Mouse (Mus musculus): ENCODE data around the gene Hand1. TPM values are rescaled to one million over a fixed set of nuclear protein-coding genes. Genes with fewer than 3 reads are reported as not detected.

The Hand1 gene
- polyA plus RNA-seq, 1 experiment: not detected

GRCm38 (mm10) chr11:57834031-57834430 is 1.4 kb upstream of the Hand1 start:
- H3ac ChIP-seq (ENCODE audit: control insufficient read depth, insufficient read length): no peak overlapping the region
- TF ChIP-seq POLR2A (IDR thresholded peaks at IDR 0.05; ENCODE audit: insufficient read length, low read depth): no peak
- TF ChIP-seq TCF3 (IDR thresholded peaks at IDR 0.05; ENCODE audit: insufficient read length, low read depth): no peak
- TF ChIP-seq SRF (IDR thresholded peaks at IDR 0.05; ENCODE audit: control insufficient read depth, insufficient read length, low read depth): no peak
- TF ChIP-seq MYOG (IDR thresholded peaks at IDR 0.05; ENCODE audit: control insufficient read depth in 1 of 3, insufficient read depth in 1 of 3, insufficient read length in 2 of 3, low read depth in 2 of 3): no peak
- no peak for TF ChIP-seq TCF12 (IDR thresholded peaks at IDR 0.05; ENCODE audit: insufficient read depth, poor library complexity, severe bottlenecking)
- TF ChIP-seq REST (IDR thresholded peaks at IDR 0.05; ENCODE audit: insufficient read depth, insufficient read length): no peak
- TF ChIP-seq E2F4 (IDR thresholded peaks at IDR 0.05; ENCODE audit: insufficient read depth): no peak
- H3K4me2 ChIP-seq (ENCODE audit: low read depth): no peak overlapping the region
- no peaks in the 10 kb centered on the region for H3K36me3 ChIP-seq (ENCODE audit: control insufficient read depth, insufficient read depth)
- no peaks in the 10 kb centered on the region for H3K79me2 ChIP-seq (ENCODE audit: control insufficient read depth, insufficient read depth)
- H3K4me3 ChIP-seq: no peak overlapping the region
- peaks cover 51% of the 10 kb centered on the region for H3K27me3 ChIP-seq (ENCODE audit: control insufficient read depth, insufficient read depth, insufficient read length)

DNA sequence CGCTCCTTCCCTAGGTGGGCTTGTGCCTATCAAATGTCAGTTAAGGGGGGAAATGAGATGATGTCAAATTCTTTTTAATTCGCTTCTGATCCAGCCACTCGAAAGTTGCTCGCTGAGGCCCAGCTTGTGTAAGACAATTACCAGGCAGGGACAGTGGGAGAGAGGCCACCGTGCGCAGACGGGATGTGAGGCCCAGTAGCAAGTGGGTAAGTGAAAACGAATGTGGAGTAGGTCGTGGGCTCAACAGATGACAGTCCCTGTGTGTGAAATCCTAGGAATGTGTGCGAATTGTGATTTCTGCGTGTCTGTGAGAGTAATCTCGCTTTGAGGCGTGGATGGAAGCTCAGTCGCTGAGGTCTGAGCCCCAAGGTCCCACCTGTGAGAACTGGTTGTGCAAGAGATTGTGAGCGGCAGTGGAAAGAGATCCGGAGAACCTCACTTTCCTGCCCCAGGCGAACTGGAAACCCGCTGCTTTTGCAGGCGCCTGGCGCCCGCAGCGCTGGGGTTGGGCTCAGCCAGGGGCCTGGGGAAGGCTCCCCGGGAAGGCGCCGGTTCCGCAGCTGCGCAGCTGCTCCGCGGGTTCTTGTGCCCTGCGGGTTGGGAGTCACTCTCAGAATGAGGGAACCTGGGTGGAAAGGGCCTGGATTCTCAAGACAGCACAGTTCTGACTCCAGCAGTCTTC is 819 bp upstream of the Hand1 start:
- TF ChIP-seq POLR2A (IDR thresholded peaks at IDR 0.05; ENCODE audit: insufficient read length, low read depth) (no peak), MAX (IDR thresholded peaks at IDR 0.05; ENCODE audit: low read depth) (no peak), E2F4 (IDR thresholded peaks at IDR 0.05; ENCODE audit: insufficient read depth) (no peak), REST (IDR thresholded peaks at IDR 0.05; ENCODE audit: insufficient read depth, insufficient read length) (no peak), TCF3 (IDR thresholded peaks at IDR 0.05; ENCODE audit: insufficient read length, low read depth) (no peak), TCF12 (IDR thresholded peaks at IDR 0.05; ENCODE audit: insufficient read depth, poor library complexity, severe bottlenecking) (no peak), SRF (IDR thresholded peaks at IDR 0.05; ENCODE audit: control insufficient read depth, insufficient read length, low read depth) (no peak), USF1 (IDR thresholded peaks at IDR 0.05; ENCODE audit: low read depth) (no peak), MYOD1 (IDR thresholded peaks at IDR 0.05; ENCODE audit: control insufficient read depth in 1 of 3, insufficient read length in 2 of 3, low read depth in 2 of 3) (no peak), MYOG (IDR thresholded peaks at IDR 0.05; ENCODE audit: control insufficient read depth in 1 of 3, insufficient read depth in 1 of 3, insufficient read length in 2 of 3, low read depth in 2 of 3) (no peak), CEBPB (IDR thresholded peaks at IDR 0.05; ENCODE audit: insufficient read depth, poor library complexity, severe bottlenecking) (no peak), POLR2AphosphoS2 (IDR thresholded peaks at IDR 0.05; ENCODE audit: insufficient read length, low read depth) (no peak)
- Histone ChIP-seq H3K79me2 (ENCODE audit: control insufficient read depth, insufficient read depth) (no peaks in the 10 kb centered on the region), H3K4me3 (no peak overlapping the region)

GRCm38 (mm10) chr11:57831861-57832260 is 757 bp downstream of the Hand1 start:
- no peak overlapping the region for H3ac ChIP-seq (ENCODE audit: control insufficient read depth, insufficient read length)
- H3K27me3 ChIP-seq (ENCODE audit: control insufficient read depth, insufficient read depth, insufficient read length): peaks cover 56% of the 10 kb centered on the region
- no peaks in the 10 kb centered on the region for H3K36me3 ChIP-seq (ENCODE audit: control insufficient read depth, insufficient read depth)
- H3K4me3 ChIP-seq: no peak overlapping the region
- no peaks in the 10 kb centered on the region for H3K79me2 ChIP-seq (ENCODE audit: control insufficient read depth, insufficient read depth)
- no peak overlapping the region for H3K4me2 ChIP-seq (ENCODE audit: low read depth)
- TF ChIP-seq MYOD1 (IDR thresholded peaks at IDR 0.05; ENCODE audit: control insufficient read depth in 1 of 3, insufficient read length in 2 of 3, low read depth in 2 of 3): no peak
- TF ChIP-seq POLR2A (IDR thresholded peaks at IDR 0.05; ENCODE audit: insufficient read length, low read depth): no peak
- TF ChIP-seq CEBPB (IDR thresholded peaks at IDR 0.05; ENCODE audit: insufficient read depth, poor library complexity, severe bottlenecking): no peak
- TF ChIP-seq E2F4 (IDR thresholded peaks at IDR 0.05; ENCODE audit: insufficient read depth): no peak
- no peak for TF ChIP-seq MYOG (IDR thresholded peaks at IDR 0.05; ENCODE audit: control insufficient read depth in 1 of 3, insufficient read depth in 1 of 3, insufficient read length in 2 of 3, low read depth in 2 of 3)
- TF ChIP-seq USF1 (IDR thresholded peaks at IDR 0.05; ENCODE audit: low read depth): no peak
- no peak for TF ChIP-seq SRF (IDR thresholded peaks at IDR 0.05; ENCODE audit: control insufficient read depth, insufficient read length, low read depth)
- TF ChIP-seq TCF12 (IDR thresholded peaks at IDR 0.05; ENCODE audit: insufficient read depth, poor library complexity, severe bottlenecking): no peak
- TF ChIP-seq MAX (IDR thresholded peaks at IDR 0.05; ENCODE audit: low read depth): no peak
- no peak for TF ChIP-seq POLR2AphosphoS2 (IDR thresholded peaks at IDR 0.05; ENCODE audit: insufficient read length, low read depth)
- TF ChIP-seq TCF3 (IDR thresholded peaks at IDR 0.05; ENCODE audit: insufficient read length, low read depth): no peak
- no peak for TF ChIP-seq REST (IDR thresholded peaks at IDR 0.05; ENCODE audit: insufficient read depth, insufficient read length)

More for the DNA sequence above, 819 bp upstream of the Hand1 start:
- H3K4me2 ChIP-seq (ENCODE audit: low read depth): no peak overlapping the region
- H3K36me3 ChIP-seq (ENCODE audit: control insufficient read depth, insufficient read depth): no peaks in the 10 kb centered on the region
- H3ac ChIP-seq (ENCODE audit: control insufficient read depth, insufficient read length): no peak overlapping the region
- H3K27me3 ChIP-seq (ENCODE audit: control insufficient read depth, insufficient read depth, insufficient read length): peaks cover 51% of the 10 kb centered on the region

GRCm38 (mm10) chr11:57831281-57831781 is 1.3 kb downstream of the Hand1 start:
- Histone ChIP-seq H3K4me2 (ENCODE audit: low read depth) (no peak overlapping the region), H3ac (ENCODE audit: control insufficient read depth, insufficient read length) (no peak overlapping the region), H3K36me3 (ENCODE audit: control insufficient read depth, insufficient read depth) (no peaks in the 10 kb centered on the region), H3K79me2 (ENCODE audit: control insufficient read depth, insufficient read depth) (no peaks in the 10 kb centered on the region), H3K4me3 (no peak overlapping the region), H3K27me3 (ENCODE audit: control insufficient read depth, insufficient read depth, insufficient read length) (peaks cover 50% of the 10 kb centered on the region)
- no peak for TF ChIP-seq MYOG (IDR thresholded peaks at IDR 0.05; ENCODE audit: control insufficient read depth in 1 of 3, insufficient read depth in 1 of 3, insufficient read length in 2 of 3, low read depth in 2 of 3)
- TF ChIP-seq MYOD1 (IDR thresholded peaks at IDR 0.05; ENCODE audit: control insufficient read depth in 1 of 3, insufficient read length in 2 of 3, low read depth in 2 of 3): no peak
- TF ChIP-seq USF1 (IDR thresholded peaks at IDR 0.05; ENCODE audit: low read depth): no peak
- TF ChIP-seq POLR2A (IDR thresholded peaks at IDR 0.05; ENCODE audit: insufficient read length, low read depth): no peak
